In the genomic region with DNA sequence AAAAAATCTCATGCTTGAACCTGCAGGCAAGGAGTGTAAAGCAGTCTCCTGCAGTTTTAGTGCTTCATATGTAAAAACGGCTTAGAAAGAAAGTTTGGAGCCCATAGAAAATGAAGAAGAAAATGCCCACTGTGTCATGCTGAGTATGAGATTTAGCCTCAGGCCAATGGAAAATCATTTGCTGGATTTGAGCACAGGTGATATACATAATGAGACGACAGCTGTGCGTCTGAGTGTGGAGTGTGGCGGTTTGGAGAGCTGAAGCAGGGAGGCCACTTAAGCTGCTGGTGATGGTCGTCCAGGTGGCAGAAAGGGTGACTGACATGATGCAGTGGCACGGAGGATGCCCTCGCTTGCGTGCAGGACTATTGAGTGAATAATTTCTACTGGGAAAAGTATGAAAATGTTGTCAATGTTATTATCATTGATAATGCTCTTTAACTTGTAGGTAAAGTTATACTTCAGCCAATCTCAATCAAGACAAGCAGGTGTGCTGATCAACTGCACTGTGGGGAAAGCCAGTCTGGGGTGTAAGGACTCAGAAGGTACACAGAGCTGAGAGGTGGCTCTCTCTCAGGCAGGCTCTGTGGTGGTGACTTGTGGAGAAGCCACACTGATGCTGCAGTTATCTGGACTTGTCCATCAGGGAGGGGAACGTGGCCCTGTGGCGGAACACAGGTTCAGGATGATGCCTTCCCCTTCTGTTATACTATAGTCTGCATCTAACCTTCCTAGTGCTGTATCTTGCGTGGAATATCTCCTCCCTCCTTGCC, we compare ENCODE assay signal across 22 mouse cellular contexts.
A peak's percentile ranks its signal among the peaks of the same experiment; 100 is the strongest.
DNase-seq lines count a peak whose midpoint lies in the region; ATAC-seq and TF ChIP-seq lines count a peak whose summit lies in the region.
"Had no signal": no experiment of that assay in that cellular context is flagged by ENCODE, and none has a peak within 500 bp of the region (broad histone marks: within the 10 kb centered on the region; RNA-seq: fewer than 3 reads in every experiment).

No protein-coding gene starts in this region.

- no peak overlapping the region for H3K27ac ChIP-seq in forebrain, embryonic 13.5 days
- H3K27ac ChIP-seq in forebrain, postnatal 0 days (ENCODE audit: low read depth, low read length) = no peak overlapping the region
- no peak overlapping the region for H3K27ac ChIP-seq in hindbrain, postnatal 0 days
- no peak overlapping the region for H3K27ac ChIP-seq in hindbrain, embryonic 10.5 days
- H3K27ac ChIP-seq in midbrain, postnatal 0 days (ENCODE audit: low read depth, low read length) = no peak overlapping the region
- H3K27ac ChIP-seq: embryonic facial prominence, embryonic 12.5 days; heart, embryonic 13.5 days had no signal

- no peaks in the 10 kb centered on the region for H3K9me3 ChIP-seq in forebrain, embryonic 13.5 days (replicated peaks)
- no peaks in the 10 kb centered on the region for H3K9me3 ChIP-seq in forebrain, postnatal 0 days (ENCODE audit: low read length)
- no peaks in the 10 kb centered on the region for H3K9me3 ChIP-seq in hindbrain, postnatal 0 days (ENCODE audit: low read length)
- H3K9me3 ChIP-seq in hindbrain, embryonic 10.5 days = no peaks in the 10 kb centered on the region
- no peaks in the 10 kb centered on the region for H3K9me3 ChIP-seq in midbrain, postnatal 0 days (ENCODE audit: low read length)
- H3K9me3 ChIP-seq: embryonic facial prominence, embryonic 12.5 days; G1E; heart, embryonic 13.5 days had no signal

- no peak overlapping the region for H3K4me3 ChIP-seq in forebrain, embryonic 13.5 days
- no peak overlapping the region for H3K4me3 ChIP-seq in forebrain, postnatal 0 days (ENCODE audit: low read depth, low read length)
- H3K4me3 ChIP-seq in hindbrain, postnatal 0 days (ENCODE audit: low read length) = no peak overlapping the region
- H3K4me3 ChIP-seq in hindbrain, embryonic 10.5 days = no peak overlapping the region
- no peak overlapping the region for H3K4me3 ChIP-seq in midbrain, postnatal 0 days (ENCODE audit: low read depth, low read length)
- H3K4me3 ChIP-seq: embryonic facial prominence, embryonic 12.5 days; heart, embryonic 13.5 days had no signal

- ATAC-seq in forebrain, embryonic 13.5 days = 0 out of 2 replicates have a peak, but pooled peaks have one; percentile 38
- ATAC-seq in forebrain, postnatal 0 days = no peak
- ATAC-seq in hindbrain, postnatal 0 days = 0 out of 2 replicates have a peak, but pooled peaks have one; percentile 32
- peak; percentile 26; the same call in 1 of the 2 replicates for ATAC-seq in midbrain, postnatal 0 days (ENCODE audit: low FRiP score)
- no peak for ATAC-seq in erythroid progenitor cell, adult 5-6 weeks (replicated peaks; ENCODE audit: low FRiP score, poor library complexity, severe bottlenecking)
- ATAC-seq: CD4-positive, CD25-positive, alpha-beta regulatory T cell, adult 4 months; forebrain, embryonic 14.5 days; inflammation-experienced regulatory T-cells, adult 6 months had no signal

- TF ChIP-seq CTCF in forebrain, postnatal 0 days (IDR thresholded peaks at IDR 0.05; ENCODE audit: low read depth) = no peak
- no peak for TF ChIP-seq CTCF in hindbrain, postnatal 0 days (IDR thresholded peaks at IDR 0.05; ENCODE audit: low read depth)
- TF ChIP-seq CTCF in midbrain, postnatal 0 days (IDR thresholded peaks at IDR 0.05) = no peak

- DNase-seq in forebrain, postnatal 0 days = no peak
- DNase-seq in hindbrain, postnatal 0 days (ENCODE audit: low spot score) = no peak
- no peak for DNase-seq in hindbrain, embryonic 10.5 days (ENCODE audit: low spot score)
- peak; percentile 57 for DNase-seq in R1 (ENCODE audit: low read depth, low spot score)
- no peak for DNase-seq in midbrain, postnatal 0 days (ENCODE audit: low spot score)
- DNase-seq in heart, postnatal 36 days = no peak
- DNase-seq: adrenal gland, postnatal 10 days; B cell, adult 2 months; cerebellum, adult 11-12 months; cerebellum, adult 9-10 months; cerebellum, postnatal 25 days; gastrocnemius, postnatal 36 days; heart, adult 11 months; heart, postnatal 4 days had no signal

- WGBS in forebrain, embryonic 13.5 days = 63% methylated on average over 11 of the region's 11 CpGs
- WGBS in forebrain, postnatal 0 days = 64% methylated on average over 11 of the region's 11 CpGs
- WGBS in hindbrain, postnatal 0 days = 59% methylated on average over 11 of the region's 11 CpGs
- WGBS in hindbrain, embryonic 10.5 days = 68% methylated on average over 11 of the region's 11 CpGs
- 50% methylated on average over 11 of the region's 11 CpGs for WGBS in midbrain, postnatal 0 days

- intact Hi-C loops in heart, postnatal 36 days (cut with DNase I) = no loop called here

- H3K36me3 ChIP-seq in forebrain, embryonic 13.5 days (ENCODE audit: poor library complexity, severe bottlenecking) = no peaks in the 10 kb centered on the region
- H3K36me3 ChIP-seq in forebrain, postnatal 0 days (ENCODE audit: insufficient read depth) = no peaks in the 10 kb centered on the region
- no peaks in the 10 kb centered on the region for H3K36me3 ChIP-seq in hindbrain, postnatal 0 days (ENCODE audit: insufficient read depth, low read length)
- H3K36me3 ChIP-seq in hindbrain, embryonic 10.5 days = no peaks in the 10 kb centered on the region
- no peaks in the 10 kb centered on the region for H3K36me3 ChIP-seq in midbrain, postnatal 0 days (ENCODE audit: insufficient read depth, low read length)
- H3K36me3 ChIP-seq: embryonic facial prominence, embryonic 12.5 days; G1E; heart, embryonic 13.5 days had no signal

- H3K4me1 ChIP-seq in forebrain, embryonic 13.5 days = no peaks in the 10 kb centered on the region
- H3K4me1 ChIP-seq in forebrain, postnatal 0 days (ENCODE audit: insufficient read depth) = no peaks in the 10 kb centered on the region
- no peaks in the 10 kb centered on the region for H3K4me1 ChIP-seq in hindbrain, postnatal 0 days (ENCODE audit: insufficient read depth, low read length)
- no peaks in the 10 kb centered on the region for H3K4me1 ChIP-seq in hindbrain, embryonic 10.5 days (replicated peaks)
- H3K4me1 ChIP-seq in midbrain, postnatal 0 days (ENCODE audit: insufficient read depth, low read length) = no peaks in the 10 kb centered on the region; the same call in 1 of the 2 replicates
- H3K4me1 ChIP-seq: embryonic facial prominence, embryonic 12.5 days; heart, embryonic 13.5 days had no signal

- no peak overlapping the region for H3K4me2 ChIP-seq in forebrain, embryonic 13.5 days
- no peak overlapping the region for H3K4me2 ChIP-seq in forebrain, postnatal 0 days (ENCODE audit: low read depth)
- H3K4me2 ChIP-seq in hindbrain, postnatal 0 days (ENCODE audit: low read depth, low read length) = no peak overlapping the region
- no peak overlapping the region for H3K4me2 ChIP-seq in midbrain, postnatal 0 days (ENCODE audit: low read depth, low read length, poor library complexity, severe bottlenecking)
- H3K4me2 ChIP-seq: embryonic facial prominence, embryonic 12.5 days; heart, embryonic 13.5 days had no signal

- H3K27me3 ChIP-seq in forebrain, embryonic 13.5 days = no peaks in the 10 kb centered on the region
- H3K27me3 ChIP-seq in forebrain, postnatal 0 days (ENCODE audit: insufficient read depth, low read length) = no peaks in the 10 kb centered on the region
- H3K27me3 ChIP-seq in hindbrain, postnatal 0 days (ENCODE audit: insufficient read depth, low read length) = no peaks in the 10 kb centered on the region
- H3K27me3 ChIP-seq in hindbrain, embryonic 10.5 days (ENCODE audit: insufficient read depth, poor library complexity, severe bottlenecking) = no peaks in the 10 kb centered on the region
- no peaks in the 10 kb centered on the region for H3K27me3 ChIP-seq in midbrain, postnatal 0 days (ENCODE audit: insufficient read depth, low read length)
- H3K27me3 ChIP-seq: embryonic facial prominence, embryonic 12.5 days; heart, embryonic 13.5 days had no signal

- no peak overlapping the region for H3K9ac ChIP-seq in forebrain, embryonic 13.5 days
- no peak overlapping the region for H3K9ac ChIP-seq in forebrain, postnatal 0 days
- no peak overlapping the region for H3K9ac ChIP-seq in hindbrain, postnatal 0 days (replicated peaks; ENCODE audit: low read length)
- no peak overlapping the region for H3K9ac ChIP-seq in midbrain, postnatal 0 days (replicated peaks; ENCODE audit: low read length, poor library complexity, severe bottlenecking)
- H3K9ac ChIP-seq: embryonic facial prominence, embryonic 12.5 days; heart, embryonic 13.5 days had no signal

Comparison
In these comparisons a context has a peak if more than half of its experiments do, and no peak if none do; other contexts are left out.
1. ATAC-seq: peak in forebrain, embryonic 13.5 days (single experiment), hindbrain, postnatal 0 days (single experiment) and midbrain, postnatal 0 days (single experiment); none in forebrain, postnatal 0 days (single experiment) and erythroid progenitor cell, adult 5-6 weeks (single experiment).